Mouse (Mus musculus): ENCODE measurements around the gene Aff2.

Aff2 gene

GRCm38 (mm10) chrX:69738972-69739371 lies 378.9 kb downstream of the Aff2 start:
- in situ Hi-C loops (cut with MboI; ENCODE audit: low sequenced_read_pairs) = no loop called here

- in situ Hi-C loops (cut with MboI; ENCODE audit: low sequenced_read_pairs) = no loop called here
These were observed 385.0 kb downstream of the Aff2 start for GRCm38 (mm10) chrX:69744962-69745597.

GRCm38 (mm10) chrX:69801890-69802439 lies 441.9 kb downstream of the Aff2 start:
- in situ Hi-C loops (cut with MboI; ENCODE audit: low sequenced_read_pairs) = no loop called here

GRCm38 (mm10) chrX:69802481-69802880 lies 442.4 kb downstream of the Aff2 start:
- in situ Hi-C loops (cut with MboI; ENCODE audit: low sequenced_read_pairs) = no loop called here

- in situ Hi-C loops (cut with MboI; ENCODE audit: low sequenced_read_pairs) = no loop called here
These were observed 451.7 kb downstream of the Aff2 start for GRCm38 (mm10) chrX:69811798-69812197.

DNA sequence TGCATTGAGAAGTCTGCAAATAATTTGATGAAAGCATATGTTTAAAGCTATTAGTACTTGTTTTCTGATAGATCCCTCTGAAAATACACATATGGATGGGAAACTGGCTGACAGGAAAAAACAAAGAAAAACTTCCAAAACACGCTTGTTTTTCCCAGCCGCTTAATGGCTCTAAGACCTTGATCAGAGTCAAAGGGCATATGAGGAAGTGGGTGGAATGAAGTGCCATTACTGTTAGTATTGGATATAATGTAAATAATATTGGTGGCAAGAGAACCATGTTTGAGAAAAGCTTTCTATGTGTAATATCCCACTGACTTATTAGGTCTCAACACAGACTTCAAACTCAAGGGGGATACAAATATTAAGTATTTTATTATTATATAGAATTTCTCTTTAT lies 455.0 kb downstream of the Aff2 start:
- in situ Hi-C loops (cut with MboI; ENCODE audit: low sequenced_read_pairs) = no loop called here

DNA sequence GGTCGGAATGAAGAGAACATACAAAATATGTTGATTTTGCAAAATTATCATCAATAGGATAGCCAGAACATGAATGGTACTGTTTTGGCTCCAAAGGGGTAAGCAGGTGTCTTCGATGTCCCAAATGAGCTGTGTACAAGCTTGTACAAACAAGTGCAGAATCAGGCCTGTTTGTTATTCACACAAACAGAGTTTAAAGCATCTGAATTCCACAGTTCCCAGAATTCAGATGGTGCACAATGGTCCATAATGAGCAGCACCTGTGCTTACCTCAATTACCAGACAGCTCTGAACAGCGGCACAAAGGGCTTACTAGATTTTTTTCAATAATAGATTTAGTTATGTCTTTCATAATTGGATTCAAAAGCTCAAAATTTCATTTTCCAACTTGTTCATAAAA lies 457.6 kb downstream of the Aff2 start:
- in situ Hi-C loops (cut with MboI; ENCODE audit: low sequenced_read_pairs) = no loop called here

- in situ Hi-C loops (cut with MboI; ENCODE audit: low sequenced_read_pairs) = no loop called here
These were observed 458.1 kb downstream of the Aff2 start for GRCm38 (mm10) chrX:69818188-69818587.

DNA sequence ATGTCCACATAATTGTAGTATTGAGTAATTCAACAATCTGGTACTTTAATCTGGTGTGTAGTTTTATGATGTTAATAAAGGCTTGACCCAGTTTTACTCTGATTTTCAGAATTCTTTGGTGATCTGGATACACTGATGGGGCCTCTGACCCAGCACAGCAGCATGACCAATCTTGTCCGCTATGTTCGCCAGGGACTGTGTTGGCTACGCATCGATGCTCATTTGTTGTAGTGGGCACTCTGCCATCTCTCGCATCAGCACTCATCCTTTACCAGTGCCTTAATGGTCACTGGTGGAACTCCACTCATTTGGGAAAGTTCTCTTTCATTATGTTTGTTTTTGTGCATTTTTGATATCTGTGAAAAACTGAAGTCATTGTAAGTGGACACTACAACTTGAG lies 507.5 kb downstream of the Aff2 start:
- in situ Hi-C loops (cut with MboI; ENCODE audit: low sequenced_read_pairs) = no loop called here

DNA sequence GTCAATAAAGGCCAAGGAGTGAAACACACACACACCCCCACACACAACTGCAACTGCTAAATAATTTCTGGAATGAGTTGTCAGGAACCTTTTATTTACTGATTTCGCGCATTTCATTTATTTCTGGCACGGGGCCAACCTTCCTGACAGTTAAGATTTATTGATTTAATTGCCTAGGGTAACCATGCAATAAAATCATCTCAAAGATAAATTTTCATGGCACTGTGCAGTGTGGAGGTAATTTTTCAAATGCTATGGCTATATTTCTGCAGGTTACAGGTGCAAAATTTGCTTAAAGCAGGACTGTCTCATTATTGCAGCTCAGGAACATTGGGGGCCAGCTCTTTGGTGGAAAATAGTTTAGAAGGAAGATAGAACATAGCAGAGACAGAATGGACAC lies 531.6 kb downstream of the Aff2 start:
- in situ Hi-C loops (cut with MboI; ENCODE audit: low sequenced_read_pairs) = no loop called here
